Mouse (Mus musculus): ENCODE measurements around the gene Pikfyve. TPM values are rescaled to one million over a fixed set of nuclear protein-coding genes. Genes with fewer than 3 reads are reported as not detected.

The Pikfyve gene
- polyA plus RNA-seq, 1 experiment from 2014 or later = 20.6 TPM

- 0 out of 2 replicates have a peak, but pooled peaks cover 4% of the 10 kb centered on the region for H3K36me3 ChIP-seq (ENCODE audit: control insufficient read depth, insufficient read depth, low read length)
- H3K4me3 ChIP-seq (ENCODE audit: low read depth, low read length) = no peak overlapping the region
- H3K27ac ChIP-seq (ENCODE audit: low read depth, low read length) = no peak overlapping the region
- DNase-seq (ENCODE audit: low spot score) (no peak), ATAC-seq (ENCODE audit: insufficient read depth, low FRiP score, low TSS enrichment) (no peak)
- H3K9me3 ChIP-seq (ENCODE audit: control insufficient read depth, low read length) = no peaks in the 10 kb centered on the region
- 90% methylated on average over 2 of the region's 2 CpGs for WGBS
- no peak overlapping the region for H3K4me2 ChIP-seq (ENCODE audit: low read depth)
- H3K27me3 ChIP-seq (ENCODE audit: control insufficient read depth, insufficient read depth, low read length) = no peaks in the 10 kb centered on the region
- H3K4me1 ChIP-seq (ENCODE audit: control insufficient read depth, insufficient read depth, low read length) = no peaks in the 10 kb centered on the region
- no peak overlapping the region for H3K9ac ChIP-seq (ENCODE audit: low read length)
These were observed 6.7 kb downstream of the Pikfyve start for GRCm38 (mm10) chr1:65193226-65193625.

- no peaks in the 10 kb centered on the region for H3K27me3 ChIP-seq (ENCODE audit: control insufficient read depth, insufficient read depth, low read length)
- no peak for ATAC-seq (ENCODE audit: insufficient read depth, low FRiP score, low TSS enrichment)
- no peak overlapping the region for H3K4me3 ChIP-seq (ENCODE audit: low read depth, low read length)
- no peak overlapping the region for H3K27ac ChIP-seq (ENCODE audit: low read depth, low read length)
- H3K4me1 ChIP-seq (ENCODE audit: control insufficient read depth, insufficient read depth, low read length) = no peaks in the 10 kb centered on the region
- H3K9me3 ChIP-seq (ENCODE audit: control insufficient read depth, low read length) = no peaks in the 10 kb centered on the region
- H3K36me3 ChIP-seq (ENCODE audit: control insufficient read depth, insufficient read depth, low read length) = no peaks in the 10 kb centered on the region
- 84% methylated on average over 2 of the region's 2 CpGs for WGBS
- H3K9ac ChIP-seq (ENCODE audit: low read length) = no peak overlapping the region
- H3K4me2 ChIP-seq (ENCODE audit: low read depth) = no peak overlapping the region
- no peak for DNase-seq (ENCODE audit: low spot score)
These were observed 11.9 kb downstream of the Pikfyve start for GRCm38 (mm10) chr1:65198425-65198824.

GRCm38 (mm10) chr1:65198861-65199260 lies 12.4 kb downstream of the Pikfyve start:
- Histone ChIP-seq H3K36me3 (ENCODE audit: control insufficient read depth, insufficient read depth, low read length) (no peaks in the 10 kb centered on the region), H3K4me3 (ENCODE audit: low read depth, low read length) (no peak overlapping the region), H3K4me2 (ENCODE audit: low read depth) (no peak overlapping the region), H3K27me3 (ENCODE audit: control insufficient read depth, insufficient read depth, low read length) (no peaks in the 10 kb centered on the region), H3K27ac (ENCODE audit: low read depth, low read length) (no peak overlapping the region), H3K9me3 (ENCODE audit: control insufficient read depth, low read length) (no peaks in the 10 kb centered on the region), H3K9ac (ENCODE audit: low read length) (no peak overlapping the region), H3K4me1 (ENCODE audit: control insufficient read depth, insufficient read depth, low read length) (no peaks in the 10 kb centered on the region)
- no peak for ATAC-seq (ENCODE audit: insufficient read depth, low FRiP score, low TSS enrichment)
- DNase-seq (ENCODE audit: low spot score) = no peak
- WGBS = 97% methylated on average over 2 of the region's 2 CpGs

- Histone ChIP-seq H3K27ac (ENCODE audit: low read depth, low read length) (no peak overlapping the region), H3K9ac (ENCODE audit: low read length) (no peak overlapping the region), H3K36me3 (ENCODE audit: control insufficient read depth, insufficient read depth, low read length) (no peaks in the 10 kb centered on the region; the same call in 1 of the 2 replicates), H3K4me3 (ENCODE audit: low read depth, low read length) (no peak overlapping the region), H3K9me3 (ENCODE audit: control insufficient read depth, low read length) (no peaks in the 10 kb centered on the region), H3K27me3 (ENCODE audit: control insufficient read depth, insufficient read depth, low read length) (no peaks in the 10 kb centered on the region), H3K4me1 (ENCODE audit: control insufficient read depth, insufficient read depth, low read length) (no peaks in the 10 kb centered on the region), H3K4me2 (ENCODE audit: low read depth) (no peak overlapping the region)
- ATAC-seq (ENCODE audit: insufficient read depth, low FRiP score, low TSS enrichment) (no peak), DNase-seq (ENCODE audit: low spot score) (no peak)
- WGBS = 91% methylated on average over 1 of the region's 1 CpGs
These were observed 17.8 kb downstream of the Pikfyve start for GRCm38 (mm10) chr1:65204299-65204698.

GRCm38 (mm10) chr1:65213214-65213613 lies 26.7 kb downstream of the Pikfyve start:
- no peak overlapping the region for H3K9ac ChIP-seq (ENCODE audit: low read length)
- 75% methylated on average over 2 of the region's 2 CpGs for WGBS
- DNase-seq (ENCODE audit: low spot score) = no peak
- no peaks in the 10 kb centered on the region for H3K9me3 ChIP-seq (ENCODE audit: control insufficient read depth, low read length)
- H3K27ac ChIP-seq (ENCODE audit: low read depth, low read length) = no peak overlapping the region
- no peak for ATAC-seq (ENCODE audit: insufficient read depth, low FRiP score, low TSS enrichment)
- H3K36me3 ChIP-seq (ENCODE audit: control insufficient read depth, insufficient read depth, low read length) = no peaks in the 10 kb centered on the region; the same call in 1 of the 2 replicates
- no peaks in the 10 kb centered on the region for H3K27me3 ChIP-seq (ENCODE audit: control insufficient read depth, insufficient read depth, low read length)
- H3K4me1 ChIP-seq (ENCODE audit: control insufficient read depth, insufficient read depth, low read length) = no peaks in the 10 kb centered on the region
- no peak overlapping the region for H3K4me2 ChIP-seq (ENCODE audit: low read depth)
- no peak overlapping the region for H3K4me3 ChIP-seq (ENCODE audit: low read depth, low read length)

GRCm38 (mm10) chr1:65217567-65217966 lies 31.1 kb downstream of the Pikfyve start:
- no peak for ATAC-seq (ENCODE audit: insufficient read depth, low FRiP score, low TSS enrichment)
- H3K4me2 ChIP-seq (ENCODE audit: low read depth) = no peak overlapping the region
- DNase-seq (ENCODE audit: low spot score) = no peak
- WGBS = 86% methylated on average over 2 of the region's 2 CpGs
- no peaks in the 10 kb centered on the region for H3K4me1 ChIP-seq (ENCODE audit: control insufficient read depth, insufficient read depth, low read length)
- no peaks in the 10 kb centered on the region for H3K27me3 ChIP-seq (ENCODE audit: control insufficient read depth, insufficient read depth, low read length)
- H3K27ac ChIP-seq (ENCODE audit: low read depth, low read length) = no peak overlapping the region
- H3K9ac ChIP-seq (ENCODE audit: low read length) = no peak overlapping the region
- H3K9me3 ChIP-seq (ENCODE audit: control insufficient read depth, low read length) = no peaks in the 10 kb centered on the region
- H3K4me3 ChIP-seq (ENCODE audit: low read depth, low read length) = no peak overlapping the region
- H3K36me3 ChIP-seq (ENCODE audit: control insufficient read depth, insufficient read depth, low read length) = no peaks in the 10 kb centered on the region

- Histone ChIP-seq H3K4me3 (ENCODE audit: low read depth, low read length) (no peak overlapping the region), H3K9me3 (ENCODE audit: control insufficient read depth, low read length) (no peaks in the 10 kb centered on the region), H3K36me3 (ENCODE audit: control insufficient read depth, insufficient read depth, low read length) (no peaks in the 10 kb centered on the region), H3K9ac (ENCODE audit: low read length) (no peak overlapping the region), H3K27ac (ENCODE audit: low read depth, low read length) (no peak overlapping the region), H3K4me2 (ENCODE audit: low read depth) (no peak overlapping the region), H3K27me3 (ENCODE audit: control insufficient read depth, insufficient read depth, low read length) (no peaks in the 10 kb centered on the region), H3K4me1 (ENCODE audit: control insufficient read depth, insufficient read depth, low read length) (no peaks in the 10 kb centered on the region)
- ATAC-seq (ENCODE audit: insufficient read depth, low FRiP score, low TSS enrichment) = no peak
- DNase-seq (ENCODE audit: low spot score) = no peak
- WGBS = 97% methylated on average over 1 of the region's 1 CpGs
These were observed 31.5 kb downstream of the Pikfyve start for GRCm38 (mm10) chr1:65217972-65218371.

GRCm38 (mm10) chr1:65223654-65224053 lies 37.2 kb downstream of the Pikfyve start:
- no peak for ATAC-seq (ENCODE audit: insufficient read depth, low FRiP score, low TSS enrichment)

GRCm38 (mm10) chr1:65227681-65228080 lies 41.2 kb downstream of the Pikfyve start:
- H3K36me3 ChIP-seq (ENCODE audit: control insufficient read depth, insufficient read depth, low read length) = no peaks in the 10 kb centered on the region
- no peak overlapping the region for H3K4me2 ChIP-seq (ENCODE audit: low read depth)
- WGBS = 82% methylated on average over 2 of the region's 2 CpGs
- no peaks in the 10 kb centered on the region for H3K4me1 ChIP-seq (ENCODE audit: control insufficient read depth, insufficient read depth, low read length)
- H3K27ac ChIP-seq (ENCODE audit: low read depth, low read length) = no peak overlapping the region
- H3K27me3 ChIP-seq (ENCODE audit: control insufficient read depth, insufficient read depth, low read length) = no peaks in the 10 kb centered on the region
- no peak overlapping the region for H3K4me3 ChIP-seq (ENCODE audit: low read depth, low read length)
- no peak overlapping the region for H3K9ac ChIP-seq (ENCODE audit: low read length)
- DNase-seq (ENCODE audit: low spot score) = no peak
- no peaks in the 10 kb centered on the region for H3K9me3 ChIP-seq (ENCODE audit: control insufficient read depth, low read length)
- no peak for ATAC-seq (ENCODE audit: insufficient read depth, low FRiP score, low TSS enrichment)

More at GRCm38 (mm10) chr1:65223654-65224053, 37.2 kb downstream of the Pikfyve start:
- Histone ChIP-seq H3K27ac (ENCODE audit: low read depth, low read length) (no peak overlapping the region), H3K9ac (ENCODE audit: low read length) (no peak overlapping the region), H3K4me1 (ENCODE audit: control insufficient read depth, insufficient read depth, low read length) (no peaks in the 10 kb centered on the region), H3K4me3 (ENCODE audit: low read depth, low read length) (no peak overlapping the region), H3K9me3 (ENCODE audit: control insufficient read depth, low read length) (no peaks in the 10 kb centered on the region), H3K27me3 (ENCODE audit: control insufficient read depth, insufficient read depth, low read length) (no peaks in the 10 kb centered on the region), H3K4me2 (ENCODE audit: low read depth) (no peak overlapping the region), H3K36me3 (ENCODE audit: control insufficient read depth, insufficient read depth, low read length) (no peaks in the 10 kb centered on the region)
- 97% methylated on average over 2 of the region's 2 CpGs for WGBS
- DNase-seq (ENCODE audit: low spot score) = no peak

Data from neural tube, embryonic 11.5 days (tissue).